Mouse (Mus musculus) frontal cortex, adult 2 months (tissue): ENCODE measurements around the gene Scly. TPM values are rescaled to one million over a fixed set of nuclear protein-coding genes. Genes with fewer than 3 reads are reported as not detected.

Source experiments
- DNase-seq, 2 experiments: peaks; one replicate each; pipeline ENCODE4 v3.0.0; 2022; ENCODE audit warnings: low spot score in 1 of 2; ENCODE audit errors: extremely low spot score in 1 of 2
- polyA plus RNA-seq: library from polyadenylated mRNA; depleted of rRNA; stranded (reverse); fragments of >200 nt; gene quantifications from 2 replicates; pipeline ENCODE4 v1.2.3, GENCODE M21; 2012; rRNA removed

The Scly gene
- polyA plus RNA-seq, result 19.6 and 20.0 TPM in 2 replicates

- peak; percentile 93 to 97 for DNase-seq
Observed at GRCm38 (mm10) chr1:91297799-91298744, at the start of gene Scly. TSS of gene Scly (plus strand) at chr1:91298338.

- DNase-seq, result no peak
Observed at GRCm38 (mm10) chr1:91248970-91249369, 49.2 kb upstream of the Scly start.

GRCm38 (mm10) chr1:91249564-91250414, 48.3 kb upstream of the Scly start, which contains the start of gene Ube2f:
TSS of gene Ube2f (plus strand) at chr1:91250304.
- DNase-seq, result peak; percentile 97 to 98

GRCm38 (mm10) chr1:91250415-91251147, 47.6 kb upstream of the Scly start:
- no peak for DNase-seq

GRCm38 (mm10) chr1:91251148-91251650, 46.9 kb upstream of the Scly start:
- no peak for DNase-seq

GRCm38 (mm10) chr1:91251927-91252326, 46.2 kb upstream of the Scly start:
- no peak for DNase-seq

- no peak for DNase-seq
Observed at GRCm38 (mm10) chr1:91257918-91258317, 40.2 kb upstream of the Scly start.

GRCm38 (mm10) chr1:91259794-91260193, 38.3 kb upstream of the Scly start:
- DNase-seq, result no peak

GRCm38 (mm10) chr1:91262508-91262907, 35.6 kb upstream of the Scly start:
- DNase-seq, result no peak

- no peak for DNase-seq
Observed at GRCm38 (mm10) chr1:91272260-91272659, 25.9 kb upstream of the Scly start.

- DNase-seq, result no peak
Observed at GRCm38 (mm10) chr1:91276581-91276980, 21.6 kb upstream of the Scly start.

- no peak for DNase-seq
Observed at GRCm38 (mm10) chr1:91277480-91277879, 20.7 kb upstream of the Scly start.

- no peak for DNase-seq
Observed at GRCm38 (mm10) chr1:91278410-91279119, 19.6 kb upstream of the Scly start.

- DNase-seq, result no peak
Observed at GRCm38 (mm10) chr1:91279126-91279525, 19.0 kb upstream of the Scly start.

- DNase-seq, result no peak
Observed at GRCm38 (mm10) chr1:91282582-91282981, 15.6 kb upstream of the Scly start.

GRCm38 (mm10) chr1:91289375-91289774, 8.8 kb upstream of the Scly start:
- no peak for DNase-seq

GRCm38 (mm10) chr1:91292101-91292825, 5.9 kb upstream of the Scly start:
- no peak for DNase-seq

GRCm38 (mm10) chr1:91295544-91295943, 2.6 kb upstream of the Scly start:
- DNase-seq, result no peak
